Mouse (Mus musculus) urinary bladder, adult 2 months (tissue): ENCODE data around the gene Car10. TPM values are rescaled to one million over a fixed set of nuclear protein-coding genes. Genes with fewer than 3 reads are reported as not detected.

Source experiments
- DNase-seq: peaks from one replicate; pipeline ENCODE4 v3.0.0; 2022; ENCODE audit warnings: low spot score
- polyA plus RNA-seq: library from polyadenylated mRNA; depleted of rRNA; stranded (reverse); fragments of >200 nt; gene quantifications from 2 replicates; pipeline ENCODE4 v1.2.3, GENCODE M21; 2012

Car10 gene
- polyA plus RNA-seq, 1 experiment, result 0.10 TPM

DNA sequence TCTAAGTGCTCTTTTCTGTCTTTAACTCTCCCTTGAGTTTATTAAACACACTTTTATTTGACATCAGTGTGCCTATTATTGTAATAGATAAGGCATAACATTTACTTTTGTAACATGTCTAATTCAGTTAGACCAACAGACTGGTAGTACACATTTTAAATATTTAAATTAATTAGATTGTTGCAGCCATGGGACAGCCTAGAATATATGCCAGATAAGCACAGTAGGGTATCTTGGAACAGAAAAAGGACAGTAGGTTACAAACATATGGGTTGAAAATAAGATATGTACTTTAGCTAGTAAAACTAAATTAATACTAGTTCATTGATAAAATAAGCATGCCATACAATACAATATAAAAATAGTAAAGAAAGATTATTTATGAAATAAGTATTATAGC is 74.6 kb downstream of the Car10 start:
- DNase-seq, result no peak

DNA sequence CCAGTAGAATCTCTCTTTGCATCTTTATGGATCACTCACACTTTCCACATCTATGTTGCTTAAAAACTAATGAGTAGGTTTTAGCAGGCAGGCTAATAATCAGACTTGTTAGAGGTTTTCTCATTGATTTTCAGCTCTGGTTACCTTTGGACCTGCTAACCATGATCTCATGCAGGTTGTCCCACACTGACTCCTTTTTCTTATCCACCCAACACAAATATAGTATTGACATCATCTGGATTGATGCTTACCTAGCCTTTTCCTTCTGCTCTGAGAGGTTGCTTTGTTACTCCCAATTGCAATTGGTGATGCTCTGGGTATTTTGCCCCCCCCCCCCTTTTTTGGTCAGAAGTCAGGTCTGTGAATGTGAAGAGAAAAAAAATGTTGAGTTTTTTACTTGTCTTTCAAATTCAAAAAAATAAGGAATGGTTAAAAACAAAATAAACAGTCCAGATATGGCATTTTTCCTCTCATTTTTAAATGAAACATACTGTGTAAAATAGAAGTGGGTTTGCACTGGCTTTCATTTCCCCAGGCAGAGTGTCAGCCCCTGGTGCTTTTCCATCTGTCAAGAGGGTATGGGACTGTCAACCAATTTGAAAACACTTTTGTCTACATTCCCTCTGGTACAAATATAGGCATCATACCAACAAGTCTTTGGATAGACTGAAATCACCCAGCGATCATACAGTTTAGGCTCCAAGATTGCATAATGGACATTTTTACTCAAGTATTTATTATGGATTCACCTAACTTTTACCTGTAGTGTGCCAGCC is 75.9 kb downstream of the Car10 start:
- no peak for DNase-seq

DNA sequence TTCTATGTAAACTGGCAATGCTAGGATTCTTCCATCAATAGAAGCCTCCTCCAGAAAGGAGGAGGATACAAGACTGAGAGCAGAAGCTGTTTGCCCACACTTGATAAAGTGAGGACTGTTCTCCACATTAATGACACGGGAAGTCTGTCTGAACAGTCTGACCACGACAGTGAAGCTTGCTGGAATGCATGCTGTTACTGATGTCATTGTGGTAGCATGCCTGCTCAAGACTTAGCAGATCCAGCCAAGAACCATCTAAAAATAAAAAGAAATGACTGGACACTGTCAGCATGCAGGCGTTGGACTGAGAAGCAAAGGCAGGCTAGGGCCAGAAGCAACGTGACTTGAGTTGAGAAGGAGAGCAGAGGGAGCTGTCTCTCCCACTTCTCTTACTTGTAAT is 87.6 kb downstream of the Car10 start:
- DNase-seq, result no peak

DNA sequence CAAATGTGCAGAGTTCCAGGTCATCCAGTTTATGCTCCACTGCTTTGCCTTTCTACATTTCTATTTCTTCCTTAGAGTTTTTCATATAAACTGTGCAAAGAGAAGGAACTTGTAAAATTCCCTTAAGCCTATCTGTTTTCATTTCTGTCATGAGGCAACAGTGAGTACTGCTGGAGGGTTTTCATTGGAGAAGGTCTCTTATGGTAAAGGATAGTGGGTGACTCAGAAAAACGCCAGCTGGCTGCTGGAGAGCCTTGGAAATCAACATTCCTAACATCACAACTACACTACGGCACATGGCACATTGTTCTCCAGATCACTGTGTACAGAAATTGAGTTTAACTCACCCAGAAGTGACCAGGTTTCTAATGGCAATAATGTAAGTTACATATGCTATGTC is 88.3 kb downstream of the Car10 start:
- DNase-seq, result no peak

DNA sequence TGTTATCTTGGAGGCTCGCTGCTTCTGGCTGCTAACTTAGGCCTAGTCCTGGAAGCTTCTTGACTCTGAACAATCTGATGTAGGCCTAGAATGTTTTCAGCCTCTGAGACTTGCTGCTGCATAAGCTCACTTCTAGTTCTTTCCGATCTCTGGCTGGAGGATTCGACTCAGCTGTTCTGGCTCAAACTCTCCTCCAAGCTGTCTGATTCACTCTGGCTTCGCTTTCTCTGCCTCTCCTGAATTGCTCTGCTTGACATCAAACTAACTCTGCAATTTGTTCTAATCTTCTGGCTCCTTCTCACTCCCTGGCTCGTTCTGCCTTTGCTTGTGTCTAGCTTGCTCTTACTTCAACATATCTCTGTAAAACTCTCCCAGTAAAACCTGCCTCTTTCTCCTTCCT is 90.8 kb downstream of the Car10 start:
- DNase-seq, result no peak

DNA sequence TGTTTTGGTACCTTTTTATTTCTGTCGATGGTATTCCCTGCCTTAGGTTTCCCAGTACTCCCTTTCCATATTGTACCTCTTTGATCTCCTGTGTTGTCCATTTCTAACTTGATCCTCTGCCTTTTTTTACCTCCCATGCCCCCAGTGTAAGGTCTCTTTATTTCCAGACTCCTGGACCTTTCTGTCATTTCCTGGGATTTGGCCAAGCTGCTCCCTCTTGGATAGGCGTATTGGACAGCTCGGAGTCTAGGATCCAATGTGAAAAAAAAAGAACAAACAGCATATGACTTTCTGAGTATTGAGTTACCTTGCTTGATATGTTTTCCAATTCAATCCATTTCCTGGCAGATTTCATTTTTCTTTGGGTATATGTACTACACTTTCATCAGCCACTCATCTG is 102.2 kb downstream of the Car10 start:
- no peak for DNase-seq

DNA sequence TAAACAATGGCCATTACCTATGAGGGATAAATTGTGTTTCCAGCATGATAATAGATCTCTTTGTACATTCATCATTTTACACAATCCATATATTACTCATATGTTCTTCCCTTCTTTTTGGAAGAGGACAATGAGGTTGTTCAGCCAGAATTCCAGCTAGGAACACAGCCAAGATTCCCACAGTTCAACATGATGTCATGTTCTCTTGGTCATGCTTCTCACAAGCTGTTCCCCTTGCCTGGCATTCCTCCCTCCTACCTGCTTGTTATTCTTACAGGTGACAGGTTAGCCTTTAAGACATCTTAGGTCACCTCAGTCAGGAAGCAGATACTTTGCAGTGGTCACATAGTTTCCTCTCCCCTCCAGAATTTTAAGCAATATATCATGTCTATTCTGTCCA is 119.6 kb downstream of the Car10 start:
- no peak for DNase-seq

DNA sequence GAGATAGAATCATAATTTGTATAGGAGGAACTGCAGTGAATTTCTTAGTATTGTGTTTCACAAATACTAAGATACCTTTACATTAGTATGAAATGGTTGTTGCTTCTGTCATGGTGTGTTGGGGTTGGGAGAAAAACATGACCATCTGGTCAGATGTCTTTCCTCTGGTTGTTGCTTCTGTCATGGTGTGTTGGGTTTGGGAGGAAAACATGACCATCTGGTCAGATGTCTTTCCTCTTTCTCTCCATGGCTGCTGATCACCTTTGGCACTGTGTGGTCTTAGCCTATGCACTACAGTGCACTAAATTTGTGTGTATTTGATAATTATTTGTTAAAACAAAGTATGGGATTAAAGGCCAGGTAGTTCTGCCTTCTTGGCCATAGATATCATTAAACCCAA is 132.2 kb downstream of the Car10 start:
- no peak for DNase-seq

DNA sequence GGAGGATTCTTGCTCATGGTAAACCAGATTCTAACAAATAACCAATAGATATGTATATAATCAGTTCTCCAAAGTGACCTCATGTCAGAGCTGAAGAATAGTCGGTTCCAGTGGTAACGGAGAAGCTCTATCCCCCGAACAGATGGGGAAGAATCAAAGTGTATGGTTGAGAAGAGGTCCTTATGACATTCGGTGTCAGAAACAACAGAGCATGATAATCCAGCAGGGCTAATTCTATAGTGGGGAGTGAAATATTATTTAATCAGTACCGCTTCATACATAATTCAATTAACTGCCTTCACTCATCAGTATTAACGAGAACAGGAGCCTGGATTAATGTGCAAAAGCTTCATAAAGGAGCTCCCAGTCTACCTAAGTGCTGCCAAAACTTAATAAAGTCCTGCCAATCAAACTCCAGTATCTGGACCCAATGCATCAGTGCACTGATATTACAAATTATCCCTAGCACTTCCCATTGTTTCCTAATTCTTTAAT is 152.0 kb downstream of the Car10 start:
- no peak for DNase-seq

DNA sequence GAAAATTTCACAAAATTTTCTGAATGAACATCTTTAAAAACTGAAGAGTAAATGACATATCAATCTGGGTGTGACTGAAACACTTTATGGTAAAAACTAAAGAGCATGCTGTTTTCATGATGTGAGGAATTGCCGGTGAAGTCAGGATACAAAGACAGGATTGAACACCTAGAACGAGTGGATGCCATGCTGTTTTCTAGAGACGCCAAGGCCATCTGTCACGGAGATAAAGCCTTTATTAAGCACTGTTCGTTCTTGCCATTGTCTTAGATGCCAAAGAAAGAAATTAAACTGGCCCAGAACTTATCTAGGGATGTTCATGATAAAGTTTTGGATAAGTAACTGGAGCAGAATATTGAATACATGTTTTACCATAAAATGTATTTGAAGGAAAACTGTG is 153.9 kb downstream of the Car10 start:
- no peak for DNase-seq

DNA sequence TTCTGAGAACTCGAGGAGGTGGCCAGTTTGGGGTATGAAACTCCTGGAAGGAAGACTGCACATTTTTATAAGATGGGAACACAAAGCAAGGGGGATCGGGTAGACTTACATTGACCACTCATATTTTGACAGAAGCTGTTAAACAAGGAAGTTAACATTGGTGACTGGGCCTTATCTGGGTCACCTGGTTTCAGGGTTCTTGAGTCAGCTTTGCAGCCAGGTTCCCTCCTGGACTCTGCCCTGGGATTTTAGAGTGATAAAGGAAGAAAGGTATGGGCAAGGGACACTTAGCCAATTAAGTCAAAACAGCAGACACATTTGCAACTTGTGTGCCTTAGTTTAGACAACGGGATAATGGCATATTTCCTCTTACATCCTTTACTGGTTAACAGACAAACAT is 166.2 kb downstream of the Car10 start:
- no peak for DNase-seq

DNA sequence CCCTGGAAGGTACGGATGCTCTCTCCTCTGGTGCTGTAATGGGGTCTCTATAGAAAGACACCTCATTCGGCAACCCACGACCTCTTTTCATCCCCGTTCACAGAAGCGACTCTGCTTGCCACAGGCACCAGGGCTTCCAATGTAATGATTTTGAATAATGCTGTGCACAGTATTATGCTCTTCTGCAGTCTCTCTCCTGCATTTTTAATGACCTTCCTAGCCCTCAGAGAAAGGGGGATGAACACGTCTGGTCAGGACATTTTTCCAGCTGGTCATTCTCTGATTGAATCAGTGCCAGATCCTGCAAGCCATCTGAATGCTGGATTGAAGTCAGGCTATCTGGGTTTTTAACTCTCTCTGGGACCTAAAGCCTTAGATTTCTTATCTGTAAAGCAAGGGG is 174.2 kb downstream of the Car10 start:
- no peak for DNase-seq

DNA sequence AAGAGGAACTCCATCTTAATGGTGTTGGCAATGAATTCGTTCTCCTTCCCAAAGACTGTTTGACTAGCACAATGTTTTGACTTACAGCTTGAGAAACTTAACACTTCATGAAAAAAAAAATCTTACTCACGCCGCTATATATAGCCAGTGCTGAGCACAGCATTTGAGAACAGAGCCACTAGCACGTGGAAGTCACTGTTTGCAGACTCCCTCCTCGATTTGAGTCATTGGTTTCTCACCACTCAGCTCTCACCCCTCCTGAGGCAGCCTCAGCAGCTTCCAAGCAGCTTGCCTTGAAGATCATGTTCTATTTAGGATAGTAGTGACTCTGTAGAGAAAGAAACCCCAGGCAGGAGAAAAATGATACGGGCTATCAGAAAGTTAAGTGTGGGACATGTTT is 176.1 kb downstream of the Car10 start:
- DNase-seq, result no peak

DNA sequence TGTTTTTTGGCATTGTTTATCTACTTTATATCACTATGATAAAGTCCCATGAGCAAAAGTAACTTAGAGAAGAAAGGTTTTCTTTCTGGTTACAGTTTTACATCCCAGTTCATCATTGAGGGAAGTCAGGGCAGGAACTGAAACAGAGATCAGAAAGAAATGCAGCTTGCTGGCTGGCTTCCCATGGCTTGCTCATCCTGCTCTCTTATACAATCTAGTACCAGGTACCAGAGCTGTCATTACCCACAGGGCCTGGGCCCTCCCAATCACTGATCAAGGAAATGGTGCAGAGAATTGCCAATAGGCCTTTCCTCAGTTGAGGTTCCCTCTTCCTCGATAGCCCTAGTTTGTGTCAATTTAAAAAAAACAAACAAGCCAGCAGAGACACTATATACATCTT is 195.8 kb downstream of the Car10 start:
- DNase-seq, result no peak

DNA sequence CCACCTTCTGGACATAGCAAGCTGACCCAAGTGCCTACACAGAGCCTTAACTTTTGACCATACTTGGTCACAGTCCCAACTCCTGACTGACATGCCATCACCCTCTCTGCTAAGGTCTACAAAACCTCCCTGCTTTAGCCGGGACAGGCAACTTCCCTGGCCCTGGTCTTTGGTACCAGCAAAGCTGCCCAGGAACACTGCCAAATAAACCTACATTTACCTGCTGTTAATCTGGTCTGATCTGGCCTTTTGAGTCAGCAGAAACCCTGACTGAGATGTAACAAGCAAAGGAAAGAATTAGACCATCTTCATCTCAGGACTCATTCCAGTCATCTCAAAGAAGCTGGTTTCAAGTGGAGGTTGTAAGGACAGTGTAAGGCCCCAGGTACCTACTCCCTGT is 212.2 kb downstream of the Car10 start:
- no peak for DNase-seq

DNA sequence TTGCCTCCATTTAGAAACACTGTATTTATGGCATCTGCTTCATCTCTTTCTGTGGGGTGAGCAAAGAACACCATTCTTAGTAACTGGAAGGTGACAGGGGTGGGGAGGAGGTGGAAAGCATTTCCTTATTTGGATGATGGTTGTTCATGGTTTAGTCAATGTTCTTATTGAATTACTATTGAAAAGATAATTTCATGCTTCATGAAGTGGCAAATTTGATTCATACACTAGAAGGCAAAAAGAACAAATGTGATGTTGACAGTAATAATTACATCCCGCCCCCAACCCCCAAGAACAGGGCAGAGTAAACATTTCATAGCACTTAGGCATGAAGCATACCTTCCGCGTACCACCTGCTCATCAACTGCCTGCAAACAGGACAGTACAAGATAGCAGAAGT is 239.9 kb downstream of the Car10 start:
- no peak for DNase-seq

DNA sequence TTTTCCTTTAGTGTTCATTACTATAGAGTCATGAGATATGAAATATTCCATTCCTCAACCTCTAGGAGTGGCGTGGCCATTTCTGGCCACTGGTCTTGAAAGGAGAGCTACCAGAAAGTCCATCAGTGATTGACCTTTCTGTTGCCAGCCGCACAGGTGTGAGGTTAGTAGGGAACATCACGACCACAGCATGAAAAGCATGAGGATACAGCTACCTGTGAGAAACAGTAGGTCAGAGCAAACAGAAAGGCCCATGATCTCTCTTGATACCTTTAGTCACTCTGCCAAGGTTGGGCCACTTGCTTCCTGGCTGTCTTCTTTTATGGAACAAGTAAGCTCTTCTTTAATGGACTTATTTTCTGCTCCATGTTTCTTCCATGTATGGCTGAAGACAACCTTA is 246.1 kb downstream of the Car10 start:
- no peak for DNase-seq

DNA sequence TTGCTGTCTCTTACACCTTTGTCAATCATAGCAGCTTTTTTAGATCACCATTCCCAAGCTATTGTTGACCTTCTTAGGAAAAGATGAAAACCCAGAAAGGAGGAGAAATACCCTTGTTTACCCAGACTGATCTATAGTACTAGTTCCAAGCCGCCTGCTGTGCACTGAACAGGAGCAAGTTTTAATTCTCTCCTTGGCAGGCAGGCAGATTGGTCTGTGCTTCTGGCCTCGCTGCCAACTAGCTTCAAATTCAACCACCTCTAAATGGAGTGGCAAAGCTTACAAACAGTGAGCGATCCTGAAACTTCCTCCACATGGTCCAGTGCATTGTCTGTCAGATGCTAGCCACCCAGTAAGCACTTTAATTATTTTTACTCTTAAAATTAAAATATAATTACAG is 247.0 kb downstream of the Car10 start:
- no peak for DNase-seq

DNA sequence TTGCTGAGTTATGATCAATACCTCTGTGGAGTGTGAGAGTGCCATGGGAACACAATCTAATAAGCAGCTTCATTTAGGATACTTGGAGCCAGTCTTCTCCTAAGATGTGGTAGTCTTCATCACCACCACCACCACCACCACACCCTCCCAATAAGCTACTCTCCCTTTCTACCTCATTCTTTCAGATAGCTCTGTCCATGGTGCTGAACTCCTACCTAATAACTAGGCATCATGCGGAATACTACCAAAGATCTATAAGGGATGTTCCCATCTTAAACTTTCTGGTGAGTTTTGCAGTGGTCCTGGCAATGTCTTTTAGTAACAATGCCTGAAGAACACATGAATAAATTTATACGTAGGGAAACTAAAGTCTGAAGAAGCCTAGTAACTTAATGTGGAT is 263.7 kb downstream of the Car10 start:
- no peak for DNase-seq

DNA sequence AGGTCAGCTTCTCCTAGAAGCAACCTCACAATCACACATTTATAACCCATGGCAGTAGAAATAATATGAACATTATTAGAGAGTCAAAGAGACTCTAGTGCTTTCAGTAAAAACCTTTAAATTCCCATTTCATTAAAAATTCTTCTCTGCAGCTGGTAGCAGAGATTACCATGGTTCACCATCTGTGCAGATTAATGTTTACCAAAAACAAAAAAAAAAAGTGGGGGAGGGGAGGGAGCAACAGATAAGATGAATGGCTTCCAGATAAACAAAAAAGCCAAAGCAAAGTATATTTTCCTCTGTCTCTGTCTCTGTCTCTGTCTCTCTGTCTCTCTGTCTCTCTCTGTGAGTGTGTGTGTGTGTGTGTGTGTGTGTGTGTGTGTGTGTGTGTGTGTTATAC is 266.3 kb downstream of the Car10 start:
- DNase-seq, result no peak

DNA sequence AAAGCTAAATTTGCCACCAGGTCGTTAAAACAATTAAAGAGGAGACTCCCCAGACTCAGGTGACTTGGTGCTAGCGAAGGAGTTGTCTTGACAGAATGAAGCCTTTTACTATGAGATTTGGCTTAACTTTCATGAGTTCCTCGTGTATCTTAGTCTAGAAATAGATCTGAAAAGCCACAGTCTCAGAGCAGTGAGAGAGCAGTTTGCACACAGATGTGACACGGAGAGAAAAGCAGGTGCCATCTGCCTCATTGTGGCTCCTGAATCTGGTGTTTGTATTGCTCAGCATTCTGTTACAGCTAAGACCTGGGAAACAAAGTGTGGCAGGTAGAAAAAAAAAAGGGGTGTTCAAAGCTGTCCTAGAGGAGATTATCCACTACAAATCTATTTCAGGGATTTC is 269.4 kb downstream of the Car10 start:
- no peak for DNase-seq

DNA sequence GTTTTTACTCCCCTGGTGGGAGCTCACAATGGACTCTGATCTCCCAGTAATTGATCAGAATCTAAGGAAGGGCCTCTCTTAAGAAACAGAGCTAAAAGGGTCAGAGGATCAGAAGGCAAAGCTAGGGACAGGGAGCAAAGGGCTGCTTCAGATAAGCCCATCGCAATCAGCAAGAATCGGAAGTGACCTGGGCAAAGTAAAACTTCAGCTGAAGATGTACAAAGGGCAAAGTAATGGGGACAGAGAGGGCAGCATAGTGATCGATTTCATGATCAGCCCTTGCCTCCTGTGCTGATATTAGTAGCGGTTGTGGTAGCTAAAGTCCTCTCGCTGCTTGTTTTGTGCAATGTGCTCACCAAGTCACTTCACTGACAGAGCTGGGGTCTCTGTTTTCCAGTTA is 269.9 kb downstream of the Car10 start:
- DNase-seq, result no peak

DNA sequence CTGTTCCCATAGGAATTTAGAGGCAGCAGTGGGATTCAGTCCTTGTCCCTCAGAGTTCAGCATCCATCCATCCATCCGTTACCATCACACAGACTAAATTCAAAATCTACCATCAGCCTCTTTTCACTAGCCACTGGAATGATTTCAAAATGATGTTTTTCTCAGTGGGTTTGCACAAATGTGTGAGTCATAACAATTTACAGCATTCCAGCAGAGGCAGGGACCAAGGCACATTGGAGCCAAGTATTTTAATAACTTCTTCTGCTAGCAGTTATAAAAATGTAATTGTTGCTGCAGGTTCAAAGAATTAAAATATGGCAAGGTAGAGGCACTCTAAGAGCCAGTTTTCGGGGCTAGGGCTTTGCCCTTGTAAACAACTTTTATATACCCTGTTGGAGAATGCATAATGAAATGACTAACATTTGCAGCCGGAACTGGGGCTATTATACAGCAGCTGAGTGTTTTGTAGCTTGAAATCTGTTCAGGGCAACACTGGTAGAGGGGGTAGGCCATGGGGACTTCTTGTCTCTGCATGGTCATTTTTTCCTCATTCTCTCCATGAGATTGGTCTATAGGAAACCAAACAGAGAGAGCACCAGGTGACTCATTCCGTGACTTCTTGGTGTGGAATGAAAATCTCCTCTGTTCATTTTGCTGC is 276.0 kb downstream of the Car10 start:
- DNase-seq, result no peak

DNA sequence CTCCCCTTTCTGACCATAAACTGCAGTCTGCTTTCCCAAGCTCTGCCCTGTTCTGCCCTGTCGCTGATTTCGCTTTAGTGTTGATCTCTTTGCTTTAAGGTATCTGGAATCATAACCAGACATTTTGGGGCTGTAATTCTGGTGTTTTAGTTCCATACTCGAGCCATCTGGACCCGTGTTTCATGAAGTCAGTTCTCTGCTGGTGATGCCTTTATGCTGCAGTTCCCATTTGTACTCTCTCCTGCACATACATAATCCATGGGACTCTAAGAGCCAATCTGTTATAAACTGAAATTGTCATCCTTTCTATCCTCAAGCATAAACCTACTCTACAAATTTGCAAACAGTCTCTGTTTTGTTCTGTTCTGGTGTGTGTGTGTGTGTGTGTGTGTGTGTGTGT is 293.3 kb downstream of the Car10 start:
- DNase-seq, result no peak
